Mouse (Mus musculus): Measurements from ENCODE around the gene Cald1. TPM values are rescaled to one million over a fixed set of nuclear protein-coding genes. Genes with fewer than 3 reads are reported as not detected.

The Cald1 gene
- polyA plus RNA-seq, 1 experiment from 2014 or later = 171 TPM

DNA sequence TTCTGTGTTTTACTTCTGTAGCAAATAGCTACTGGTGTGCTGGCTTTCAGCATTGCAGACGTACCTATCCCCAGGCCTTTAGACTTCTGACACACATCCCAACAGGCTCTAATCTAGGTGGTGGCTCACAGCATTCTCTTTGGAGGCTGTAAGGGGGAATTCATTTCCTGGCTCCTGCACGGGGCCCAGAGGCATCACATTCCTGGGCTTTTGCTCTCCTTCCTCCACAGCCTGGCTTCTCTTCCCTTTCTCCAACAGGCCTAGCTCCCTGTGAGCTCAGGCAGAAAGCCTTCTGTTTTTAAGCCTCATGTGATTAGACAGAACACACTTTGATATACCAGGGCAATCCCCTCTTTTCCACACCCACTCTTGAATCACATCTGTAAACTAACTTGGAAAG is 109.2 kb downstream of the Cald1 start:
- H3K27me3 ChIP-seq (ENCODE audit: control insufficient read depth, insufficient read depth, low read length) = no peaks in the 10 kb centered on the region
- H3K4me1 ChIP-seq (replicated peaks; ENCODE audit: control insufficient read depth, insufficient read depth, low read length) = peaks cover 13% of the 10 kb centered on the region
- DNase-seq (ENCODE audit: low spot score) = no peak
- H3K4me3 ChIP-seq (ENCODE audit: low read depth, low read length) = no peak overlapping the region
- no peak overlapping the region for H3K9ac ChIP-seq (ENCODE audit: low read depth, low read length)
- H3K36me3 ChIP-seq (ENCODE audit: control insufficient read depth, insufficient read depth, low read length) = no peaks in the 10 kb centered on the region
- ATAC-seq (ENCODE audit: low FRiP score) = no peak
- H3K9me3 ChIP-seq (ENCODE audit: control insufficient read depth, low read length) = no peaks in the 10 kb centered on the region
- no peak overlapping the region for H3K4me2 ChIP-seq (replicated peaks; ENCODE audit: low read depth, low read length)
- 45% methylated on average over 2 of the region's 2 CpGs for WGBS
- H3K27ac ChIP-seq (ENCODE audit: low read depth, low read length) = no peak overlapping the region

DNA sequence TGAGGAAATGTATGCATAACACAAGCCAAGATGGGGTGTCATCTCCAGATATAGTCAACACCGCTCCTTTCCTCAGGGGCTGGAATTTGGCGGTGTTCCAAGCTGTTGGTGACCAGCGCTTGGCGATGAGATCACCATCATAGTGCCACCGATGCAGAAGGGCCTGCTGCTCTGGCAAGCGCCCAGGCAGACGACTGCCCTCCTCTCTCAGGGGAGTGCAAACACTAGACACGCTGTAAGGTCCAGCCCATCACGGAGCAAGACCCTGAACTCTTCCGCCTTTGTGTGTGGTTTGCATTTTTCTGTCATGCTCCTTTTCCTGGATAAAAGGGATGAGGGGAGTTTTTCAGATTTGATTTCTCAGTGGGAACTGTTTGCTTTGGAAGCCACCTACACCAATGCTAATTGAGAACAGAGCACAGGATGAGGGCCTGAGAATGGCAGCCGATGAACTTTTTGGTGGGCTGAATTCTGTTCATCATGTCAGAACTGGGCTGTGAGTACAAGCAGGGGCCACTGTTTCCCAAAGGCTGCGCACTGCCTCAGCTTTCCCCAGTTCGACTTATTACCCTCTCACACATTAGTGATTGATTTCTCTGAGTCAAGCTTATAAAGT is 110.5 kb downstream of the Cald1 start:
- peak overlapping the region; percentile 59 for H3K4me2 ChIP-seq (replicated peaks; ENCODE audit: low read depth, low read length)
- peak overlapping the region; percentile 49 for H3K9ac ChIP-seq (ENCODE audit: low read depth, low read length)
- 25% methylated on average over 13 of the region's 13 CpGs for WGBS
- H3K27me3 ChIP-seq (ENCODE audit: control insufficient read depth, insufficient read depth, low read length) = no peaks in the 10 kb centered on the region
- H3K9me3 ChIP-seq (ENCODE audit: control insufficient read depth, low read length) = no peaks in the 10 kb centered on the region
- H3K36me3 ChIP-seq (ENCODE audit: control insufficient read depth, insufficient read depth, low read length) = no peaks in the 10 kb centered on the region
- ATAC-seq (ENCODE audit: low FRiP score) = peak; percentile 78
- H3K4me3 ChIP-seq (ENCODE audit: low read depth, low read length) = peak overlapping the region; percentile 50
- peaks cover 13% of the 10 kb centered on the region for H3K4me1 ChIP-seq (replicated peaks; ENCODE audit: control insufficient read depth, insufficient read depth, low read length)
- peak; percentile 56 for DNase-seq (ENCODE audit: low spot score)
- H3K27ac ChIP-seq (ENCODE audit: low read depth, low read length) = no peak overlapping the region; the same call in 1 of the 2 replicates

DNA sequence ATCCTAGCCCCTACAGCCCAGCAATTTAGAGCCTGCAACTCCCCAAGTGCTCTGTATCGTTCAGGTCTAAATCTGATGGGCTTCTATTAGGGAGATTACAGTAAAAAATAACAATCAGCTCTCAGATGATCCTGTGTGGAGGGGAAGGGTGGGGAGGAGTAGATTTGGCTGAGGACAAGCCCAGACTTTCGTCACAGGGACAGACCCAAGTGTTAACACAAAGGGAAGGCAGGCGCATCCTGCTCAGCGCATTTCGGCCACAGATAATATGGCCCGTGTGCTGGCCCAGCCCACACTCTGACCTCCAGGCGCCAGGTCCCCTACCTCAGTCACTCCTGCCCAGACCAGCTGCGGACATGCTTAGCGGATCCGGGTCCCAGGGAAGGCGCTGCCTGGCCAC is 111.0 kb downstream of the Cald1 start:
- H3K27me3 ChIP-seq (ENCODE audit: control insufficient read depth, insufficient read depth, low read length) = no peaks in the 10 kb centered on the region
- peak; percentile 81 for DNase-seq (ENCODE audit: low spot score)
- H3K36me3 ChIP-seq (ENCODE audit: control insufficient read depth, insufficient read depth, low read length) = no peaks in the 10 kb centered on the region
- peak overlapping the region; percentile 59 for H3K4me2 ChIP-seq (replicated peaks; ENCODE audit: low read depth, low read length)
- peak overlapping the region; percentile 50 for H3K4me3 ChIP-seq (ENCODE audit: low read depth, low read length)
- H3K27ac ChIP-seq (ENCODE audit: low read depth, low read length) = peak overlapping the region; percentile 4; the same call in 1 of the 2 replicates
- ATAC-seq (ENCODE audit: low FRiP score) = peak; percentile 89
- H3K9me3 ChIP-seq (ENCODE audit: control insufficient read depth, low read length) = no peaks in the 10 kb centered on the region
- 0% methylated on average over 11 of the region's 11 CpGs for WGBS
- H3K4me1 ChIP-seq (replicated peaks; ENCODE audit: control insufficient read depth, insufficient read depth, low read length) = peaks cover 13% of the 10 kb centered on the region
- peak overlapping the region; percentile 49 for H3K9ac ChIP-seq (ENCODE audit: low read depth, low read length)

DNA sequence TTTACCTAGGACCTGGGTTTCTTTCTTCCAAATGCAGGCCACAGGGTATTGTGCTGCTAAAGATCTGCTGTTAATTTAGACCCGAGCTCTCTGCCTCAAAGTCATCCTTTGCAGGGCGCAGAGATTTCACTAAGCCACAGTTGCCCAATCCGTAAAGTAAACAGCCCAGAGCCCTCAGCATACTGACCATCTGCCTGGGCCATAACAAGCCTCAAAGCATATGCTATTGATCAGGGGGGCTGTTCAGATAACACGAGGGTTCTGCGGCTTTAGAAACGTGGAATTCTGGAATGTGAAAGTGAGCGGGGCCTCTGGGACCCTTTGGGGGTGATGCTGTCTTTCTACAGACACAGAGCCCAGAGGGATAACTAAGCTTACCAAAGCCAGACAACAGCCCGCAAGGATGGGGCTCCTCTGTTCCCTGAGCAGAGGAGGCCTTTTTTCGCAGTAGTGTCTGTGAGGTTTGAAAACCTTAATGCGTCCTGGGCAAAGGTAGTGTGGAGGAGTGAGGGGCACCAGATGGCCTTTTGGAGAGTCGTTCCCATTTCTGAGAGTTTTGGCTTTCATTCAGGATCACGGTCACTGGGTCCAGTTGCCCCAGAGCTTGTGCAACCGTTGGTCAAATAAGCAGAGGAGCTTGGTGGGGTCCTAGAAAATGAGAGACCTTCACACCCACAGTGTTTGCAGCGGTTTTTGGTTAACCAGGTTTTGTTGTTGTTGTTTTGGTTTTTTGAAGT is 111.8 kb downstream of the Cald1 start:
- DNase-seq (ENCODE audit: low spot score) = no peak
- ATAC-seq (ENCODE audit: low FRiP score) = no peak
- H3K4me3 ChIP-seq (ENCODE audit: low read depth, low read length) = peak overlapping the region; percentile 50
- H3K4me1 ChIP-seq (replicated peaks; ENCODE audit: control insufficient read depth, insufficient read depth, low read length) = peaks cover 13% of the 10 kb centered on the region
- peak overlapping the region; percentile 59 for H3K4me2 ChIP-seq (replicated peaks; ENCODE audit: low read depth, low read length)
- H3K9ac ChIP-seq (ENCODE audit: low read depth, low read length) = peak overlapping the region; percentile 49
- no peaks in the 10 kb centered on the region for H3K9me3 ChIP-seq (ENCODE audit: control insufficient read depth, low read length)
- 9% methylated on average over 14 of the region's 14 CpGs for WGBS
- H3K36me3 ChIP-seq (ENCODE audit: control insufficient read depth, insufficient read depth, low read length) = no peaks in the 10 kb centered on the region
- no peaks in the 10 kb centered on the region for H3K27me3 ChIP-seq (ENCODE audit: control insufficient read depth, insufficient read depth, low read length)
- H3K27ac ChIP-seq (ENCODE audit: low read depth, low read length) = peak overlapping the region; percentile 4; the same call in 1 of the 2 replicates

DNA sequence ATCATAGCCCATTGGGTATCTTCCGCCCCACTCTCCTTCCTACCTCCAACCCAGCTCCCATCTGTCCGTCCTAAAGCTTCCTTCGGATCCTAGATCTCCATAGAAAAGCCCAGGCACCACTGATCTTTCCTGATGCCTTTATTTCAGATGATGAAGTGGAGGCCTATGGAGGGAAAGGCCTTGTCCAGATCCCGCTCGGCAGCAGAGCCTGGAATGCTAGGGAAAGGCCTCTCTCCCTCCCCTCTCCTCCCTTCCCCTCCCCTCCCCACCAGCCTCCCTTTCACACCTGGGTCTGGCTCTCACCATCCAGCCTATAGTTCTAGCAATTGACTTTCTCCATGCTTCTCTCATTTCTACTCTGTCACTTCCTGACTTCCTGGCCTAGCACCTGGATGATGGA is 112.5 kb downstream of the Cald1 start:
- H3K27me3 ChIP-seq (ENCODE audit: control insufficient read depth, insufficient read depth, low read length) = no peaks in the 10 kb centered on the region
- no peak overlapping the region for H3K27ac ChIP-seq (ENCODE audit: low read depth, low read length)
- DNase-seq (ENCODE audit: low spot score) (peak; percentile 21), ATAC-seq (ENCODE audit: low FRiP score) (no peak)
- no peaks in the 10 kb centered on the region for H3K9me3 ChIP-seq (ENCODE audit: control insufficient read depth, low read length)
- H3K4me1 ChIP-seq (replicated peaks; ENCODE audit: control insufficient read depth, insufficient read depth, low read length) = peaks cover 13% of the 10 kb centered on the region
- H3K9ac ChIP-seq (ENCODE audit: low read depth, low read length) = 0 out of 2 replicates have a peak overlapping the region, but pooled peaks have one; percentile 11
- no peaks in the 10 kb centered on the region for H3K36me3 ChIP-seq (ENCODE audit: control insufficient read depth, insufficient read depth, low read length)
- peak overlapping the region; percentile 50; the same call in 1 of the 2 replicates for H3K4me3 ChIP-seq (ENCODE audit: low read depth, low read length)
- peak overlapping the region; percentile 59 for H3K4me2 ChIP-seq (replicated peaks; ENCODE audit: low read depth, low read length)
- 48% methylated on average over 5 of the region's 5 CpGs for WGBS

DNA sequence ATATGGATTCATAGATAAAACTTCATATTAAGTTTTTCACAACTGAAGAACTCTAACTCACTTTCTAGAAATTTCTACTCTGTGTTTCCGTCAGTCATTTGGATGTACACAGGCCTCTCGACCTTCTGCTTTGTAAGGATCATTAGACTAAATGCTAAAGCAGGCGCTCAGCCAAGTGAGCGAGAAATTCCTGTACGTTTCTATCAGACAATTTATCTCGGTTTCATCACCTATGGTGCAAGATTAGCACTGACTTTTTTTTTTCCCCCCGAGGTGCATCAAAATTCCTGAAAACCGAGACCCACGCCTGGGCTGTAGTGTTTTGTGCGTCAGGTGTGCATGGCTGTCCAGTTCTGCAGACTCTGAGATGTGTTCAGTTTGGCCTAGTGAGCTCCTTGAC is 113.3 kb downstream of the Cald1 start:
- no peak for DNase-seq (ENCODE audit: low spot score)
- Histone ChIP-seq H3K36me3 (ENCODE audit: control insufficient read depth, insufficient read depth, low read length) (no peaks in the 10 kb centered on the region), H3K27ac (ENCODE audit: low read depth, low read length) (no peak overlapping the region), H3K4me2 (replicated peaks; ENCODE audit: low read depth, low read length) (no peak overlapping the region), H3K9ac (ENCODE audit: low read depth, low read length) (no peak overlapping the region), H3K27me3 (ENCODE audit: control insufficient read depth, insufficient read depth, low read length) (no peaks in the 10 kb centered on the region), H3K4me1 (replicated peaks; ENCODE audit: control insufficient read depth, insufficient read depth, low read length) (peaks cover 13% of the 10 kb centered on the region), H3K4me3 (ENCODE audit: low read depth, low read length) (no peak overlapping the region), H3K9me3 (ENCODE audit: control insufficient read depth, low read length) (no peaks in the 10 kb centered on the region)
- no peak for ATAC-seq (ENCODE audit: low FRiP score)
- 82% methylated on average over 10 of the region's 10 CpGs for WGBS

DNA sequence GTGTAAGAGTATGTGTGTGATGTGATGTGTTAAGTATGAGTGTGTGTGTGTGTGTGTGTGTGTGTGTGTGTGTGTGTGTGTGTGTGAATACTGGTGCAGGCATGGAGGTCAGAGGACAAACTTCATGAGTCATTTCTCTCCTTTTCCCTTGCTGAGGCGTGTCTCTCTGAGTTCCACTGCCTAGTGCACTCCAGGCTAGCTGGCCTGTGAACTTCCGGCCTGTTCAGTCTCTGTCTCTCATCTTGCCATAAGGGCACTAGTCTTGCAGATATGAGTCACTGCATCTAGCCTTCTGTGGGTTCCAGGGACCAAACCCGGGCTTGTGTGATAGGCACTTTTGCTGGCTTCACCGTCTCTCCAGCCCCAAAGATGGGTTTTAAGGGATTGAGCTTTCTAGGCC is 114.9 kb downstream of the Cald1 start:
- H3K4me1 ChIP-seq (replicated peaks; ENCODE audit: control insufficient read depth, insufficient read depth, low read length) = peaks cover 13% of the 10 kb centered on the region
- no peak for DNase-seq (ENCODE audit: low spot score)
- 80% methylated on average over 4 of the region's 4 CpGs for WGBS

DNA sequence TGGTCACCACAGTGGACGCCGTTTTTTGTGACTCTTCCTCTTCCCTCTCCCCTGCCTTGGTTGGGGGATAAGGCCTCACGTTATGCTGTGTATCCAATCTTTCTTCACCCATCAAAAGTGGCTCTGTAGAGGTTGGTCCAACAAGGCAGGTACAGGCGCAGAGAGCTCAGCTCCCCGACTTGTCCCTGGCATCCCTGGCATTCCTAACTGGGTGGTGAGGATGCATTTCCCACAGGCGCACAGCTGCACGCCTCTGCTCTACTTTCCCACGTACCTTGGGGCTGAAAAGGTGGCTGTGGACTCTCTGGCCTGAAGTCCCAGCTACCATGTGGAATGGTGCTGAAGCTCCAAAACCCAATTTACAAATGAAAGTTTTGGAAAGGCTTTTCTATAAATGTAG is 115.5 kb downstream of the Cald1 start:
- DNase-seq (ENCODE audit: low spot score) (no peak), ATAC-seq (ENCODE audit: low FRiP score) (no peak)
- Histone ChIP-seq H3K36me3 (ENCODE audit: control insufficient read depth, insufficient read depth, low read length) (no peaks in the 10 kb centered on the region), H3K4me2 (replicated peaks; ENCODE audit: low read depth, low read length) (no peak overlapping the region), H3K4me3 (ENCODE audit: low read depth, low read length) (no peak overlapping the region), H3K9ac (ENCODE audit: low read depth, low read length) (no peak overlapping the region), H3K4me1 (replicated peaks; ENCODE audit: control insufficient read depth, insufficient read depth, low read length) (peaks cover 11% of the 10 kb centered on the region), H3K9me3 (ENCODE audit: control insufficient read depth, low read length) (no peaks in the 10 kb centered on the region), H3K27me3 (ENCODE audit: control insufficient read depth, insufficient read depth, low read length) (no peaks in the 10 kb centered on the region), H3K27ac (ENCODE audit: low read depth, low read length) (no peak overlapping the region)
- WGBS = 89% methylated on average over 8 of the region's 8 CpGs

More for the DNA sequence above, 114.9 kb downstream of the Cald1 start:
- no peak for ATAC-seq (ENCODE audit: low FRiP score)
- Histone ChIP-seq H3K4me2 (replicated peaks; ENCODE audit: low read depth, low read length) (no peak overlapping the region), H3K27me3 (ENCODE audit: control insufficient read depth, insufficient read depth, low read length) (no peaks in the 10 kb centered on the region), H3K4me3 (ENCODE audit: low read depth, low read length) (no peak overlapping the region), H3K9ac (ENCODE audit: low read depth, low read length) (no peak overlapping the region), H3K36me3 (ENCODE audit: control insufficient read depth, insufficient read depth, low read length) (no peaks in the 10 kb centered on the region), H3K9me3 (ENCODE audit: control insufficient read depth, low read length) (no peaks in the 10 kb centered on the region), H3K27ac (ENCODE audit: low read depth, low read length) (no peak overlapping the region)

DNA sequence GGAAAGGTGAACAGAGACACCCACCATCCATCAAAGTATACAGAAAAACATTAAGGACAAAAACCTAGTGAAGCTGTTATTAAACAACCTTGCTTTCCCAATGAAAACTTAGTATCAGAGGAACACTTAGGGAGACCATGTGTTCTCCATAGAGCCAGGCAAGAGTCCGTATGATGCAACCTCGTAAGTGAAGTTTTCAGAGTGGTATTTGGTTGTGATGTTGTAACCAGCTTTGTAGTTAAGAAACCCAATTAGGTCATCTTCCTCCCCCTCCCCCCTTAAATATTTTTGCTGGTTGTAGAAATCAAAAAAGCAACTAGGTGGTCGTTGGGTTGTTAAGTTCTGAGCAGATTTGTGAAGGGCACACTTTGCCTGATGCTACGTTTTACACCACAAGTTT is 116.3 kb downstream of the Cald1 start:
- DNase-seq (ENCODE audit: low spot score) = no peak
- Histone ChIP-seq H3K36me3 (ENCODE audit: control insufficient read depth, insufficient read depth, low read length) (no peaks in the 10 kb centered on the region), H3K4me1 (replicated peaks; ENCODE audit: control insufficient read depth, insufficient read depth, low read length) (peaks cover 10% of the 10 kb centered on the region), H3K4me3 (ENCODE audit: low read depth, low read length) (no peak overlapping the region), H3K4me2 (replicated peaks; ENCODE audit: low read depth, low read length) (no peak overlapping the region), H3K27ac (ENCODE audit: low read depth, low read length) (no peak overlapping the region), H3K9ac (ENCODE audit: low read depth, low read length) (no peak overlapping the region), H3K9me3 (ENCODE audit: control insufficient read depth, low read length) (no peaks in the 10 kb centered on the region), H3K27me3 (ENCODE audit: control insufficient read depth, insufficient read depth, low read length) (no peaks in the 10 kb centered on the region)
- 96% methylated on average over 4 of the region's 4 CpGs for WGBS
- ATAC-seq (ENCODE audit: low FRiP score) = no peak
